Mouse (Mus musculus) hindbrain, embryonic 11.5 days (tissue): Measurements from ENCODE around the gene Ccne1. TPM values are rescaled to one million over a fixed set of nuclear protein-coding genes. Genes with fewer than 3 reads are reported as not detected.

Experiments
- ATAC-seq: fragments of 200-750 bp; cut with Nextera tagmentation; 2 replicates; pipeline ENCODE4 v1.8.0; 2017; ENCODE audit warnings: mild to moderate bottlenecking, moderate TSS enrichment, moderate library complexity; ENCODE audit not compliant: low FRiP score
- DNase-seq: peaks from one replicate; pipeline ENCODE4 v3.0.0-alpha.2; 2015; ENCODE audit warnings: low spot score
- H3K27ac ChIP-seq: fragments of 300-500 bp; sonication (generic); 2 replicates; pipeline ENCODE4 v1.5.1; 2014; ENCODE audit warnings: mild to moderate bottlenecking, low read depth, low read length
- H3K27me3 ChIP-seq: fragments of 300-500 bp; sonication (generic); 2 replicates; pipeline ENCODE4 v1.6.1; 2014; ENCODE audit warnings: mild to moderate bottlenecking, low read length, moderate library complexity, mixed read lengths; ENCODE audit not compliant: control insufficient read depth, insufficient read depth
- H3K36me3 ChIP-seq: fragments of 300-500 bp; sonication (generic); 2 replicates; pipeline ENCODE4 v1.6.1; 2014; ENCODE audit warnings: mild to moderate bottlenecking, low read length, moderate library complexity, mixed read lengths; ENCODE audit not compliant: control insufficient read depth, insufficient read depth
- H3K4me1 ChIP-seq: fragments of 300-500 bp; sonication (generic); replicated peaks from 2 replicates; pipeline ENCODE4 v1.6.1; 2014; ENCODE audit warnings: low read length, mixed read lengths; ENCODE audit not compliant: control insufficient read depth, insufficient read depth
- H3K4me2 ChIP-seq: fragments of 300-500 bp; sonication (generic); replicated peaks from 2 replicates; pipeline ENCODE4 v1.6.1; 2014; ENCODE audit warnings: mild to moderate bottlenecking, low read depth, low read length
- H3K4me3 ChIP-seq: fragments of 300-500 bp; sonication (generic); 2 replicates; pipeline ENCODE4 v1.5.1; 2014; ENCODE audit warnings: low read depth, low read length
- H3K9ac ChIP-seq: fragments of 300-500 bp; sonication (generic); 2 replicates; pipeline ENCODE4 v1.6.1; 2014; ENCODE audit warnings: low read depth, low read length
- H3K9me3 ChIP-seq: fragments of 300-500 bp; sonication (generic); 2 replicates; pipeline ENCODE4 v1.6.1; 2016; ENCODE audit warnings: low read length; ENCODE audit not compliant: control insufficient read depth
- WGBS: fragments of 180-500 bp; shearing (Covaris S2); extraction: QIAGEN DNeasy Blood & Tissue Kit; methylation state at CpG from one replicate; pipeline ENCODE4 v1.1.7; 2014; 5-methylcytosine and 5-hydroxymethylcytosine counted together
- polyA plus RNA-seq: library from polyadenylated mRNA; unstranded; fragments of >200 nt; fragmentation: Nextera tagmentation; extraction: Ambion mirVana; gene quantifications from 2 replicates; pipeline ENCODE4 v1.2.1, GENCODE M21; 2014

Gene Ccne1
- polyA plus RNA-seq, 1 experiment from 2014 or later, result 56.6 TPM

DNA sequence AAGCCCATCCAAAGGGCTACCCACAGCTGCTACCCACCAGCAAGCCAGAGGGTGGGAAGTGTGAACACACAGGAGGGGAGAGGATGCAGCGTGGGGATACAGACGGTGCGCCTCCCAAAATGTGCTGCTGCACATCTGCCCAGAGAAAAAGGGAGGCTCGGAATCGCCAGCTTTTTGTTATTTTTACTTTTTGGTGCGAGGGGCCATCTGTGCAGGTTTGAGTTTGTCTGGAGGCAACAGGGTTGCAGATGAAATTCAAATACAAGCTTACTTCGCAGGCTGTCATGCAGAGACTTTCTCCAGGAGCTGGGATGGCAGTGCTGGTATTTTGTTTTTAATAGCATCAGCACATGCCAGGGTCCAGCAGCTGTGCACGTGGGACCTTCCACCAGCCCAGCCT is 19.5 kb downstream of the Ccne1 start:
- 83% methylated on average over 8 of the region's 8 CpGs for WGBS
- H3K4me2 ChIP-seq, result no peak overlapping the region
- no peak for ATAC-seq
- no peaks in the 10 kb centered on the region for H3K9me3 ChIP-seq
- no peak overlapping the region for H3K9ac ChIP-seq
- H3K4me1 ChIP-seq, result peaks cover 6% of the 10 kb centered on the region; the same call in 1 of the 2 replicates
- H3K27me3 ChIP-seq, result peaks cover 4% of the 10 kb centered on the region; the same call in 1 of the 2 replicates
- no peak overlapping the region for H3K4me3 ChIP-seq
- no peak for DNase-seq
- no peak overlapping the region for H3K27ac ChIP-seq
- no peaks in the 10 kb centered on the region for H3K36me3 ChIP-seq

DNA sequence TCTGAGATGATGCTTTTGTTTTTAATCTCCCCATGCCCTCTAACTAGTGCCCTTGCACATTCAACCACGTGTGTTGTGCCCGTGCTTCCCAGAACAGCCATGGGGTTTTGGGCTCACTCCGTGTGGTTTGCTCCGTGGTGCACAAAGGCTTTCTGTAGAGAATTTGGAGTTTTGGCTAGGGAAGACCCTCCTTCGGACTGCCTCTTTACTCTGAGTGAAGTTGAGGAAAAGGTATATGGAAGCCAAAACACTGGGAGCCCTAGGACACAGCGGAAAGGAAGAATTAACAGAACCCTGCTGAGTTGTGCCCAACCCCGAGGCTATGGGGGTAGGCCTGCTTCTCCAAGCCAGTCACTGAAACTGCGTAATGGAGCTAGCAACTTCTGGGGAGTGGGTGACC is 20.9 kb downstream of the Ccne1 start:
- no peak for DNase-seq
- 43% methylated on average over 8 of the region's 8 CpGs for WGBS
- Histone ChIP-seq H3K9ac (no peak overlapping the region), H3K27me3 (peaks cover 4% of the 10 kb centered on the region; the same call in 1 of the 2 replicates), H3K4me3 (no peak overlapping the region), H3K4me1 (peaks cover 6% of the 10 kb centered on the region; the same call in 1 of the 2 replicates), H3K36me3 (no peaks in the 10 kb centered on the region), H3K9me3 (no peaks in the 10 kb centered on the region), H3K27ac (no peak overlapping the region), H3K4me2 (no peak overlapping the region)
- no peak for ATAC-seq

DNA sequence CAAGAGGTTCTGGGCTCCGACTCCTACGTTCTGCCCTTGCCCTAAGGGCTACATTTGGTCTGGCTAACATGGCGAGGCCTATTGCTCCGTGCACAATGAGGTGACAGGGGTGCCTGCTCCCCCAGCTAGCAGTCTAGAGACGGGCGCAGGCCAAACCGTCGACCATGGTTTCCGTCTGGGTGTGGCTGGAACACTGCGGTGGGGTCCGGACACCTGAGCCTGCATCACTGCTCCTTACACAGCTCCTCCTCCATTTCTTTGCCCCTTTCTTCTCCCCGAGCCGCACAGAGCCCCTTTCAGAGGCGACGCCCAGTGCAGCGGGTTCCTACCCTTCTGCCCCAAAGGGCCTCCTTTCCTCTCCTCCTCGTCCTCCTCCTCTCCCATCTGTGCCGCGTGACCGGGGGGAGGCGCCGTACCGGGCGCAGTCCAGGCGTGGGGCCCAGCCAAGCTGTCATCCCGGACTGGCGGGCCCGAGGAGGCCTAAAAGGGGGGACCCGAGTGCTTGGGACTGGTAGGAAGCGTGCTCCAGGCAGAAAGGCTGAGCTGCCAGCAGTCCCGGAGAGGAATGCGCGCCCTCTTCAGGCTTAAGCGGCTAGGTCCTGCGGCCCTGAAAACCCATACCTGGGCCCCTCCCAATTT is 21.6 kb downstream of the Ccne1 start:
- no peak overlapping the region for H3K9ac ChIP-seq
- peak; percentile 52 for DNase-seq

DNA sequence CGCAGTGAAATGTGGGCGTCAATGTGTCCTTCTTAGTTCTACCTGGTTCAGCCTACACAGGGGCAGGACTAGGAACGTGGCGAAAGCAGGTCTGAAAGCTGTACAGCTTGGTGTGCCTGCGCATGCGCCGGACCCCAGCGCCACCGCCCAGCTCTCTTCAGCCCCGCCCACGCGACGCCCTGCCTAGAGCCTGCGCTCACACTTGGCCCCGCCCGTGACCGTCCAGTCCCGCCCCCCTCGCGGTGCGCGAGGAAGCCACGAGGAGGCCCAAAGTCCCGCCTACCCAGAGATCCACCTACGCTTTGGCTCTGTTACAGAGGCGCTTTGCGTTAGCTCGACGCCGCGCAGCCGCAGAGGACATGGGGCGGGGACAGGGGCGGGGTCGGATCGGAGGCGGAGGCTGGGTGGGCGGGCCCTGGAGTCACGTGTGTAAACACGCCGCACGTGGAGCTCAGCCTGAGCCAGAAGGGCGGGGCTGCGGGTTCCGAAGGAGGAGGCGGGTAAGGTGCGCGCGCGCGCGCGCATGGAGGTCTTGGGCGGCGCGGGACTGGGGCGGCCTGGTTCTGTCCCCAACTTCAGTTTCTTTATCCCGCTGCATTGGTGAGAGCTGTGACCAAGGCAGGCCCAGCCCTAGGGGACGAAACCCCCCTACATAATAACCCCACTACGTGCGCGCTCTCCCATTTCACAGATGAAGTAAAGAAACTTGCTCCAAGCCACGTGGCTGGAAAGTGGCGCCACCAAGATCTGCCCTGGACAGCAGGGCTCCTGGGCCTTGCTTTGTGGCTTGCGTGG is 22.4 kb downstream of the Ccne1 start:
- Histone ChIP-seq H3K9me3 (no peaks in the 10 kb centered on the region), H3K4me3 (peak overlapping the region; percentile 35), H3K36me3 (no peaks in the 10 kb centered on the region), H3K4me2 (peak overlapping the region; percentile 67), H3K4me1 (peaks cover 6% of the 10 kb centered on the region; the same call in 1 of the 2 replicates), H3K27me3 (peaks cover 4% of the 10 kb centered on the region; the same call in 1 of the 2 replicates), H3K27ac (no peak overlapping the region), H3K9ac (peak overlapping the region; percentile 38; the same call in 1 of the 2 replicates)
- under 1% methylated on average over 51 of the region's 65 CpGs for WGBS
- DNase-seq, result peak; percentile 99
- ATAC-seq, result peak; percentile 97

More for the DNA sequence above, 21.6 kb downstream of the Ccne1 start:
- under 1% methylated on average over 35 of the region's 35 CpGs for WGBS
- Histone ChIP-seq H3K4me2 (peak overlapping the region; percentile 67), H3K27me3 (peaks cover 4% of the 10 kb centered on the region; the same call in 1 of the 2 replicates), H3K9me3 (no peaks in the 10 kb centered on the region), H3K27ac (no peak overlapping the region), H3K36me3 (no peaks in the 10 kb centered on the region), H3K4me3 (peak overlapping the region; percentile 35), H3K4me1 (peaks cover 6% of the 10 kb centered on the region; the same call in 1 of the 2 replicates)
- peak; percentile 26 for ATAC-seq

DNA sequence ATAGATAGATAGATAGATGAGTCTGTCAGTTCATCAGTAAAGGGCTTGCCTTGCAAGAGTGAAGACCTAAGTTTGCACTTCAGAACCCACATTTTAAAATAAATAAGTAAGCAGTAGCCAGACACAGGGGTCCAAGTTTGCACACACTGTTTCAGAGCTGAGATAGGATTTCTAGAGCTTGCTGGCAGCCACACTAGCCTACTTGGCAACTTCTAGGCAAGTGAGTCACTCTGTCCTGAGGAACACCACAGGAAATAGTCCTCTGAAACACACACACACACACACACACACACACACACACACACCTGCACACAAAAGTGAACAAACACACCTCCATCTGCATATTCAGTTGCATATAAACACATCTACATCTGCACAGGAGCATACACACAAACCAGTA is 24.4 kb downstream of the Ccne1 start:
- no peak overlapping the region for H3K4me3 ChIP-seq
- H3K36me3 ChIP-seq, result no peaks in the 10 kb centered on the region
- no peak for DNase-seq
- ATAC-seq, result no peak
- no peak overlapping the region for H3K27ac ChIP-seq
- no peak overlapping the region for H3K9ac ChIP-seq
- peaks cover 4% of the 10 kb centered on the region; the same call in 1 of the 2 replicates for H3K27me3 ChIP-seq
- H3K4me2 ChIP-seq, result no peak overlapping the region
- H3K4me1 ChIP-seq, result peaks cover 6% of the 10 kb centered on the region; the same call in 1 of the 2 replicates
- H3K9me3 ChIP-seq, result no peaks in the 10 kb centered on the region

DNA sequence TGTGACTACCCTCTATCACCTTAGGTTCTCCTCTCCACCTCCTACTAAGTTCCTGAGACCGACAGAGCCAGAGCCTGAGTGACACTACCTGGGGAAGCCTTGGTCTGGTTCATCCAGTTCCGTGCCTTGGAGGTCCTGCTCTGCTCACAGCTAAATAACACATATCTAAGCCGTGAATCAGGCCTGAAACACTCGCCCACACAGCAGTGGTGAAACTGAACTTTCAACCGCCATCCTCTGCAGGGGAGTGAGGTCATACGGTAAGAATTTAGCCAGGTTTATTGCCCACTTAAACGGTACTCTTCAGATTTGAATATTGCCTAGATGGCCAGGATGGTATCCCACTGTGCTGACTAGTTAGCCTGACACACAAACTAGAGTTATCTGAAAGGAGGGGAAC is 30.1 kb downstream of the Ccne1 start:
- Histone ChIP-seq H3K27ac (no peak overlapping the region), H3K4me2 (no peak overlapping the region), H3K4me3 (no peak overlapping the region), H3K4me1 (no peaks in the 10 kb centered on the region; the same call in 1 of the 2 replicates), H3K27me3 (no peaks in the 10 kb centered on the region), H3K9me3 (no peaks in the 10 kb centered on the region), H3K36me3 (no peaks in the 10 kb centered on the region), H3K9ac (no peak overlapping the region)
- ATAC-seq (no peak), DNase-seq (no peak)
- WGBS, result 76% methylated on average over 7 of the region's 7 CpGs

DNA sequence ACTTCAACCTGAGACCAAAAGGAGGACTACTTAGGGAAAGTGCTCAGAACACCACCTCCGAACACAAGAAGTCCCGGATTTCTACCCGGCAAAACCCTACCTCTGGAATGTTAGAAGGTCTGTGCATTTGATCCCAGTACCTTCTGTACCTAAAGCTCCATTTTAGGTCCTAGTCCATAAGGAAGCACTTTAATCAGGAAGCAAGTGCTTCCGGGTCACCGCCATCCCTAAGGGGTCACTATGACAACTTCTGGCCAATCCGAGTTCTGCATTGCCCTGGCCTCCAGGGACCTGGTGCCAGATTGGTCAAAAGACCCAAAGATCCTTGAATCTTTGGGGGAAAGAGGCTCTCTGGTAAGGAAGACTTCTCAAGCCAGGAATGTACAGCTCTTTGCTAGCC is 31.8 kb downstream of the Ccne1 start:
- WGBS, result 55% methylated on average over 6 of the region's 6 CpGs

DNA sequence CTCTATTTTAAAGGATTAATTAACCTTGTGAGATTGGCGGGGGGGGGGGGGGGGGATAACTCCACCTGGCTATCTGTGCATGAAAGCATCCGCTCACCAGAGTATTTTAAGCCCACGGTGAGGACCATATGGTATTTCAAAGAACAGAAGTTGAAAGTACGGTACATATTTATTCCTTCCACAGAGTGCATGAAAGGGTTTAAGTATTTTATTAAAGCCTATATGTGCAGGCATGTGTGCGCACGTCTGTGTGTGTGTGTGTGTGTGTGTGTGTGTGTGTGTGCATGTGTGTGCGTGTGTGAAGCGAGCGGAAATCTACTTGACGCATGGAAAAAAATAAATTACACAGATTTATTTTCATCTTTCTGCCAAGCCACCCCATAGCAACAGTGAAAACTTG is 32.4 kb downstream of the Ccne1 start:
- Histone ChIP-seq H3K27me3 (no peaks in the 10 kb centered on the region), H3K9me3 (no peaks in the 10 kb centered on the region), H3K4me3 (peak overlapping the region; percentile 13; the same call in 1 of the 2 replicates), H3K27ac (no peak overlapping the region), H3K9ac (0 out of 2 replicates have a peak overlapping the region, but pooled peaks have one; percentile 7), H3K36me3 (no peaks in the 10 kb centered on the region), H3K4me1 (no peaks in the 10 kb centered on the region; the same call in 1 of the 2 replicates), H3K4me2 (peak overlapping the region; percentile 38)
- DNase-seq (no peak), ATAC-seq (peak; percentile 38; the same call in 1 of the 2 replicates)
- WGBS, result 46% methylated on average over 10 of the region's 10 CpGs

More for the DNA sequence above, 31.8 kb downstream of the Ccne1 start:
- Histone ChIP-seq H3K27me3 (no peaks in the 10 kb centered on the region), H3K36me3 (no peaks in the 10 kb centered on the region), H3K4me2 (no peak overlapping the region), H3K27ac (no peak overlapping the region), H3K4me3 (no peak overlapping the region), H3K4me1 (no peaks in the 10 kb centered on the region; the same call in 1 of the 2 replicates), H3K9me3 (no peaks in the 10 kb centered on the region), H3K9ac (no peak overlapping the region)
- ATAC-seq, result no peak
- peak; percentile 41 for DNase-seq
